Mouse (Mus musculus) forebrain, postnatal 0 days (tissue): ENCODE results near the gene Ybx1. TPM values are rescaled to one million over a fixed set of nuclear protein-coding genes. Genes with fewer than 3 reads are reported as not detected.

ENCODE experiments used
- ATAC-seq: fragments of 200-750 bp; cut with Nextera tagmentation; 2 replicates; pipeline ENCODE4 v1.8.0; 2017; ENCODE audit warnings: mild to moderate bottlenecking, moderate library complexity
- DNase-seq: peaks from one replicate; pipeline ENCODE4 v3.0.0-alpha.2; 2015
- H3K27ac ChIP-seq: fragments of 300-500 bp; sonication (generic); 2 replicates; pipeline ENCODE4 v1.5.1; 2014; ENCODE audit warnings: low read depth, mild to moderate bottlenecking, antibody characterized with exemption, low read length, moderate library complexity, mixed read lengths
- H3K27me3 ChIP-seq: fragments of 300-500 bp; sonication (generic); 2 replicates; pipeline ENCODE4 v1.6.1; 2014; ENCODE audit warnings: mild to moderate bottlenecking, low read length, mixed read lengths; ENCODE audit not compliant: insufficient read depth
- H3K36me3 ChIP-seq: fragments of 300-500 bp; sonication (generic); 2 replicates; pipeline ENCODE4 v1.6.1; 2014; ENCODE audit warnings: mild to moderate bottlenecking, moderate library complexity; ENCODE audit not compliant: insufficient read depth
- H3K4me1 ChIP-seq: fragments of 300-500 bp; sonication (generic); 2 replicates; pipeline ENCODE4 v1.6.1; 2014; ENCODE audit warnings: antibody characterized with exemption; ENCODE audit not compliant: insufficient read depth
- H3K4me2 ChIP-seq: fragments of 300-500 bp; sonication (generic); 2 replicates; pipeline ENCODE4 v1.6.1; 2014; ENCODE audit warnings: low read depth, mild to moderate bottlenecking, moderate library complexity
- H3K4me3 ChIP-seq: fragments of 300-500 bp; sonication (generic); 2 replicates; pipeline ENCODE4 v1.5.1; 2014; ENCODE audit warnings: low read depth, low read length, mixed read lengths
- H3K9ac ChIP-seq: fragments of 300-500 bp; sonication (generic); 2 replicates; pipeline ENCODE4 v1.6.1; 2014; ENCODE audit warnings: mild to moderate bottlenecking
- H3K9me3 ChIP-seq: fragments of 300-500 bp; sonication (generic); 2 replicates; pipeline ENCODE4 v1.6.1; 2016; ENCODE audit warnings: low read length
- CTCF ChIP-seq: sonication (generic); IDR thresholded peaks from 2 replicates; pipeline ENCODE4 v1.5.1; 2016; ENCODE audit warnings: antibody characterized with exemption, control low read depth, low read depth
- WGBS: fragments of 180-500 bp; shearing (Covaris S2); extraction: QIAGEN DNeasy Blood & Tissue Kit; methylation state at CpG from one replicate; pipeline ENCODE4 v1.1.7; 2014; 5-methylcytosine and 5-hydroxymethylcytosine counted together
- polyA plus RNA-seq: library from polyadenylated mRNA; unstranded; fragments of >200 nt; fragmentation: Nextera tagmentation; extraction: Ambion mirVana; gene quantifications from 2 replicates; pipeline ENCODE4 v1.2.1, GENCODE M21; 2015
- total RNA-seq: library from RNA; depleted of rRNA; stranded (reverse); fragments of >200 nt; gene quantifications from 2 replicates; pipeline ENCODE4 v1.2.3, GENCODE M21; 2014; rRNA removed

The Ybx1 gene
- total RNA-seq (829 and 985 TPM in 2 replicates), polyA plus RNA-seq (1,107 and 1,112 TPM in 2 replicates)

GRCm38 (mm10) chr4:119294415-119295133 is at the start of gene Ybx1:
Gene Ybx1, minus strand, starts transcription at chr4:119294604.
- peak within 1 kb of the TSS; percentile 83 for H3K9ac ChIP-seq
- TF ChIP-seq CTCF, result no peak
- H3K27ac ChIP-seq, result peak within 1 kb of the TSS; percentile 95
- peak within 1 kb of the TSS; percentile 66 for H3K4me2 ChIP-seq
- H3K9me3 ChIP-seq, result no peaks in the 10 kb centered on the region
- ATAC-seq (peak; percentile 98), DNase-seq (peak; percentile 100)
- no peaks in the 10 kb centered on the region for H3K27me3 ChIP-seq
- no peaks in the 10 kb centered on the region; the same call in 1 of the 2 replicates for H3K36me3 ChIP-seq
- H3K4me1 ChIP-seq, result peaks cover 20% of the 10 kb centered on the region; the same call in 1 of the 2 replicates
- H3K4me3 ChIP-seq, result peak within 1 kb of the TSS; percentile 90
- WGBS, result 3% methylated on average over 61 of the region's 61 CpGs

DNA sequence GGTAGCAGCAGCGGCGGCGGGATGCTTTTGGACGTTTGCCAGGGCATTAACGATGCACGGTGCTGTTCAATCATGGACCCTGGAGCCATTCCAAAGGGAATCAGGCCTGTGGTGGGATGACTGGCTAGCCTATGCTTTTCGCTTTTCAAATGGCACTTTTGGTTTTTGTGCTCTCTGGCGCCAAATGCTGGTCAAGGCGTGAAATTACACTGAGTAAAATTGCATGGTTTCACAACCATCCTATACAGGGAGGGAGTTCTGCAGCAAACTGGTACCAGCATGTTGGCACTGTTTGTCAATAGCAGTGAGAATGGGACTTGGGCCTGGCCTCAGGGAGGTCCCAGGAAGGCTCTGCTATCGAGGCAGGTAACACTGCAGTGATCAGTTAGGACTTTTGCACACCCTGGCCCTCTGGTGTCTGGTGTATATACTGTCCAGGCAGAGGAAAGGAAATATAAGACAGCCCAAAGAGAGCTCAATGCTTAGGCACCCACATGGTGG is 44.5 kb upstream of the Ybx1 start:
- Histone ChIP-seq H3K4me3 (no peak overlapping the region), H3K27ac (peak overlapping the region; percentile 74)
- under 1% methylated on average over 10 of the region's 10 CpGs for WGBS

GRCm38 (mm10) chr4:119338422-119338821 is 44.0 kb upstream of the Ybx1 start:
- no peak overlapping the region for H3K4me3 ChIP-seq
- 0 out of 2 replicates have a peak, but pooled peaks cover 3% of the 10 kb centered on the region for H3K36me3 ChIP-seq
- WGBS, result 11% methylated on average over 4 of the region's 4 CpGs
- H3K4me2 ChIP-seq, result peak overlapping the region; percentile 29
- DNase-seq (no peak), ATAC-seq (peak; percentile 95)
- H3K9ac ChIP-seq, result peak overlapping the region; percentile 26; the same call in 1 of the 2 replicates
- no peaks in the 10 kb centered on the region for H3K27me3 ChIP-seq
- H3K27ac ChIP-seq, result peak overlapping the region; percentile 74
- no peaks in the 10 kb centered on the region; the same call in 1 of the 2 replicates for H3K4me1 ChIP-seq
- no peaks in the 10 kb centered on the region for H3K9me3 ChIP-seq
- TF ChIP-seq CTCF, result no peak

More for the DNA sequence above, 44.5 kb upstream of the Ybx1 start:
- H3K27me3 ChIP-seq, result no peaks in the 10 kb centered on the region
- no peaks in the 10 kb centered on the region; the same call in 1 of the 2 replicates for H3K4me1 ChIP-seq
- H3K9me3 ChIP-seq, result no peaks in the 10 kb centered on the region
- ATAC-seq (peak; percentile 92), DNase-seq (peak; percentile 90)
- TF ChIP-seq CTCF, result peak; percentile 88
- 0 out of 2 replicates have a peak, but pooled peaks cover 3% of the 10 kb centered on the region for H3K36me3 ChIP-seq
- peak overlapping the region; percentile 26; the same call in 1 of the 2 replicates for H3K9ac ChIP-seq
- peak overlapping the region; percentile 29 for H3K4me2 ChIP-seq

DNA sequence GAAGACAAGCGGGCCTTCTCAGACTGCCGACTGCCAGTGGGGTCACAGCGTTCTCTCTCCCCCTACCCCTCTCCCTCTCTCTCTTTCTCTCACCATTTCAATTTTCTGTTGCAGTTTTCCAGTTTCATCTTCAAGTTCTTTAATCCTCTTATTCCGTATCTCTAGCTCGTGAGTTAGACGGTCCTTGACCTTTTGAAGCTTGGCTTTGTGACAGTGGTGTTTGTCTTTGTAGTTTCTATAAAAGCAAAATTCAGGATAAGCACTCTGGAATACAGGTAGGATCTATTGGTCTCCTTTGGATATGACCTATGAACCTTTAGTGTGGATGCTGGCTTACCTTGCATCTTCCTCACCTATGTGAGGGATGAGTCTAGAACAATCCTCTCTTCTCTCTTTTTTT is 39.1 kb upstream of the Ybx1 start:
- no peak overlapping the region for H3K27ac ChIP-seq
- no peak overlapping the region for H3K9ac ChIP-seq
- no peak overlapping the region for H3K4me2 ChIP-seq
- H3K4me1 ChIP-seq, result no peaks in the 10 kb centered on the region
- DNase-seq (no peak), ATAC-seq (no peak)
- H3K4me3 ChIP-seq, result no peak overlapping the region
- no peaks in the 10 kb centered on the region for H3K27me3 ChIP-seq
- no peaks in the 10 kb centered on the region for H3K9me3 ChIP-seq
- no peaks in the 10 kb centered on the region for H3K36me3 ChIP-seq
- no peak for TF ChIP-seq CTCF
- WGBS, result 89% methylated on average over 6 of the region's 6 CpGs

- peak overlapping the region; percentile 68 for H3K9ac ChIP-seq
- TF ChIP-seq CTCF, result no peak
- H3K4me3 ChIP-seq, result peak overlapping the region; percentile 64
- DNase-seq (peak; percentile 10), ATAC-seq (peak; percentile 66)
- H3K27ac ChIP-seq, result peak overlapping the region; percentile 93
- WGBS, result 35% methylated on average over 10 of the region's 10 CpGs
- H3K36me3 ChIP-seq, result peaks cover 22% of the 10 kb centered on the region
- no peaks in the 10 kb centered on the region for H3K9me3 ChIP-seq
- peak overlapping the region; percentile 88 for H3K4me2 ChIP-seq
- peaks cover 6% of the 10 kb centered on the region for H3K4me1 ChIP-seq
- H3K27me3 ChIP-seq, result no peaks in the 10 kb centered on the region
Observed at GRCm38 (mm10) chr4:119320896-119321550, 26.6 kb upstream of the Ybx1 start.

- peak; percentile 97 for DNase-seq
- H3K4me3 ChIP-seq, result peak within 1 kb of the TSS; percentile 64
- peaks cover 6% of the 10 kb centered on the region for H3K4me1 ChIP-seq
Observed at GRCm38 (mm10) chr4:119320131-119320830, 25.9 kb upstream of the Ybx1 start, which contains the start of gene Ppih. Gene Ppih, minus strand, starts transcription at chr4:119320546.

More at GRCm38 (mm10) chr4:119320131-119320830, 25.9 kb upstream of the Ybx1 start, which contains the start of gene Ppih:
- Histone ChIP-seq H3K27me3 (no peaks in the 10 kb centered on the region), H3K27ac (peak within 1 kb of the TSS; percentile 93), H3K4me2 (peak within 1 kb of the TSS; percentile 88), H3K9ac (peak within 1 kb of the TSS; percentile 68), H3K36me3 (peaks cover 29% of the 10 kb centered on the region), H3K9me3 (no peaks in the 10 kb centered on the region)
- no peak; the same call in 1 of the 2 replicates for TF ChIP-seq CTCF
- ATAC-seq, result peak; percentile 99
- WGBS, result 3% methylated on average over 44 of the region's 44 CpGs
